Mouse (Mus musculus): ENCODE measurements at regions not wholly inside any gene's neighbourhood (a gene's known extent, or its start where the extent isn't known, plus 50 kb on each side); places are given as distances from the start of the nearest gene placed in this dataset.

GRCm38 (mm10) chr2:103865319-103866171 is 68.1 kb upstream of the Caprin1 start:
- TF ChIP-seq CTCF (IDR thresholded peaks at IDR 0.05; ENCODE audit: low read depth) (peak; percentile 60), EP300 (IDR thresholded peaks at IDR 0.05; ENCODE audit: low read depth) (no peak)
